Mouse (Mus musculus) heart, embryonic 13.5 days (tissue): ENCODE data around the gene Atp5g2. TPM values are rescaled to one million over a fixed set of nuclear protein-coding genes. Genes with fewer than 3 reads are reported as not detected.
"Not testable (repeated sequence)": the region's sequence is repeated elsewhere in the genome, so short reads cannot be mapped to it uniquely, and the experiment has no call there.

ENCODE experiments used
- ATAC-seq: fragments of 200-750 bp; cut with Nextera tagmentation; 2 replicates; pipeline ENCODE4 v1.8.0; 2017; ENCODE audit warnings: moderate TSS enrichment; ENCODE audit not compliant: insufficient number of reproducible peaks, low FRiP score, low TSS enrichment; ENCODE audit errors: extremely low read depth
- H3K27ac ChIP-seq: fragments of 300-500 bp; sonication (generic); replicated peaks from 2 replicates; pipeline ENCODE4 v1.5.1; 2015; ENCODE audit warnings: moderate library complexity, mild to moderate bottlenecking, inconsistent platforms
- H3K27me3 ChIP-seq: fragments of 300-500 bp; sonication (generic); replicated peaks from 2 replicates; pipeline ENCODE4 v1.6.1; 2015; ENCODE audit warnings: mild to moderate bottlenecking, inconsistent platforms
- H3K36me3 ChIP-seq: fragments of 300-500 bp; sonication (generic); 2 replicates; pipeline ENCODE4 v1.6.1; 2015; ENCODE audit warnings: mild to moderate bottlenecking, inconsistent platforms
- H3K4me1 ChIP-seq: fragments of 300-500 bp; sonication (generic); 2 replicates; pipeline ENCODE4 v1.6.1; 2015; ENCODE audit warnings: inconsistent platforms
- H3K4me2 ChIP-seq: fragments of 300-500 bp; sonication (generic); 2 replicates; pipeline ENCODE4 v1.6.1; 2015; ENCODE audit warnings: inconsistent platforms, mild to moderate bottlenecking, moderate library complexity
- H3K4me3 ChIP-seq: fragments of 300-500 bp; sonication (generic); 2 replicates; pipeline ENCODE4 v1.5.1; 2015; ENCODE audit warnings: moderate library complexity, mild to moderate bottlenecking, inconsistent platforms
- H3K9ac ChIP-seq: fragments of 300-500 bp; sonication (generic); 2 replicates; pipeline ENCODE4 v1.6.1; 2015; ENCODE audit warnings: inconsistent platforms, mild to moderate bottlenecking, moderate library complexity
- H3K9me3 ChIP-seq: fragments of 300-500 bp; sonication (generic); 2 replicates; pipeline ENCODE4 v1.6.1; 2016; ENCODE audit warnings: inconsistent platforms
- WGBS: fragments of 180-500 bp; shearing (Covaris S2); methylation state at CpG from one replicate; pipeline ENCODE4 v1.1.7; 2015; ENCODE audit warnings: mixed read lengths; 5-methylcytosine and 5-hydroxymethylcytosine counted together
- polyA plus RNA-seq: library from polyadenylated mRNA; unstranded; fragments of >200 nt; fragmentation: Nextera tagmentation; extraction: Ambion mirVana; gene quantifications from 2 replicates; pipeline ENCODE4 v1.2.1, GENCODE M21; 2015

The Atp5g2 gene
- polyA plus RNA-seq, 1 experiment from 2014 or later, result 72.3 TPM

DNA sequence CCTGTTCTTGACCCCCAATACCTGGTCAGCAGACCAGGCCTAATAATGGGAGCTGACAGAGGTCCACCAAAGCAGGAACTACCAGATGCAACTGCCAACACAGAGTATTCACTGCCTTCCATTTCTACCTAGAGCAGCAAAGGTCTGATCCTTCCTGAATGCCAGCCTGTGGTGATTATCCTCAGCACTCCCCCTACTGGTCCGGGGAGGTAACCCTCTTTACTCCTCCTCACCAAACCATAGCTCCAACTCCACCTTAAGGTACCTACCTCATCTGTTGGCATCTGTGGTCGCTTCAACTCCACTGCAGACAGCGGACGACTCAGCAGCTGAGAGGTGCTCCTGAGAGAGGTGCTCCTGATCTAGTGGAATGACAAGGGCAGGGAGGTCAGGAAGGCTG lies 6.7 kb downstream of the Atp5g2 start:
- WGBS, result 39% methylated on average over 4 of the region's 4 CpGs
- no peak overlapping the region for H3K4me2 ChIP-seq
- H3K9me3 ChIP-seq, result no peaks in the 10 kb centered on the region
- no peak overlapping the region; the same call in 1 of the 2 replicates for H3K9ac ChIP-seq
- H3K27me3 ChIP-seq, result no peaks in the 10 kb centered on the region
- peaks cover 90% of the 10 kb centered on the region for H3K36me3 ChIP-seq
- no peak for ATAC-seq
- no peak overlapping the region for H3K4me3 ChIP-seq
- H3K4me1 ChIP-seq, result peaks cover 21% of the 10 kb centered on the region
- no peak overlapping the region; the same call in 1 of the 2 replicates for H3K27ac ChIP-seq

DNA sequence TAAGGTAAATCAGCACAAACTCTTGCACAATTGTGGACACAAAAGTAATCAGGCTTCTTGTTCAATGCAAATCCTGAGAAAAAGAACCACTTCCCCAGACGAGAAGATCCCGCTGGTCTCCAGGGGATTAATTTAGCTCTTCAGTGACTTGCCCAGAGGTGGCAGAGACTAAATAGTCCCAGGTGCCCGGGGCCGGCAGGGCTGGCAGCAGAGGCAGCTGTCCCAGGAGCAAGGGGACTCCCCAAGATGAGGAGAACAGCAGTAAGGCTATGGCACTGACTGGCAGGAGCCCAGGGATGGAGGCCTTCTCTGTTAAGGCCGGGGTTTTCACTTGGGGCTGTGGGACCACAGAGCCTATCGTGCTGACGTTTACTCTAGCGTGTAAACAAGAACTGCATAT lies 8.3 kb downstream of the Atp5g2 start:
- Histone ChIP-seq H3K27ac (no peak overlapping the region), H3K9me3 (no peaks in the 10 kb centered on the region), H3K4me2 (no peak overlapping the region), H3K4me1 (peaks cover 18% of the 10 kb centered on the region), H3K9ac (0 out of 2 replicates have a peak overlapping the region, but pooled peaks have one; percentile 19), H3K36me3 (peaks cover 92% of the 10 kb centered on the region), H3K27me3 (no peaks in the 10 kb centered on the region), H3K4me3 (no peak overlapping the region)
- 89% methylated on average over 8 of the region's 8 CpGs for WGBS
- no peak for ATAC-seq

DNA sequence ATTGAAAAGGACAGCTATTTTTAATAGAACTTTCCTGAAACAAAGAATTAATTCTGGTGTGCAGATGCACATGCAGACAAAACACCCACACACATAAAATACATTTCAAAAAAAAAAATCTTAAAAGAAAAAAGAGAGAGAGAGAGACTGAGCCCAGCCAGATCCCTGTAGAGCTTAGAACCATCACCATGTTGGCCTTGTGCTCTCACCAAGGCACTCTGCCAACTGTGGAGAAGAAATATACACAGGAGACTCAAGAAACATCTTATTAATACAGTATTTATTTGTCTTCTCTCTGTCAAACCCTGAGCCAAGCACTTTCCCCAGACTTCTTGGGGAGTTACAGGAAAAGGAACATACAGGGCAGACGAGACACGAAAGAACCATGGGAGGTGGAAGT lies 9.6 kb downstream of the Atp5g2 start:
- not testable (repeated sequence) for H3K4me3 ChIP-seq, H3K9me3 ChIP-seq, H3K27ac ChIP-seq, H3K9ac ChIP-seq, H3K4me2 ChIP-seq, ATAC-seq, H3K27me3 ChIP-seq
- peaks cover 81% of the 10 kb centered on the region for H3K36me3 ChIP-seq
- H3K4me1 ChIP-seq, result peaks cover 24% of the 10 kb centered on the region
- 83% methylated on average over 1 of the region's 2 CpGs for WGBS

DNA sequence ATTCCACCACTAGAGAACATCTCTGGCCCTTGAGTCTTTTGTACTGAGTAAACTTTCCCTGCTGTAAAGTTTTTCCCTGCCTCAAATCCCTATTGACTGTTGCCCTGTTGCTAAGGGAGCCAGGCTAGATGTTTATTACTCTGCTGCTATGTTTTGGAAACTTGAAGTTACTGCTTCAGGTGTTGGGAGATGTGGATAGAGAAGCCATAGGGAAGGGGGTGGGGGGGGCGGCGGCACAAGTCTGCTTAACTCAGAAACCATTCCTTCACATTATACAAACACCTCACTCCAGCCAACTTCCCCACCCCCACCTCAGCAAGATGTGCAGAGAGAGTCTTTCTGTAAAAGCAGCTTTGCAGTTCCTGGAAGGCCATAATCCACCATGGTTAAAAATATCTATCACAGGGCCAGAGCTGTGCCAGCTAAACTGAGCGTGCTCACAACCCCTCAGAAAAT lies 14.2 kb downstream of the Atp5g2 start:
- peaks cover 43% of the 10 kb centered on the region for H3K4me1 ChIP-seq
- peaks cover 35% of the 10 kb centered on the region for H3K36me3 ChIP-seq
- ATAC-seq, result no peak
- 47% methylated on average over 3 of the region's 3 CpGs for WGBS
- H3K9me3 ChIP-seq, result no peaks in the 10 kb centered on the region
- H3K4me3 ChIP-seq, result no peak overlapping the region
- H3K27me3 ChIP-seq, result no peaks in the 10 kb centered on the region
- H3K4me2 ChIP-seq, result peak overlapping the region; percentile 25
- peak overlapping the region; percentile 58 for H3K9ac ChIP-seq
- H3K27ac ChIP-seq, result peak overlapping the region; percentile 95

DNA sequence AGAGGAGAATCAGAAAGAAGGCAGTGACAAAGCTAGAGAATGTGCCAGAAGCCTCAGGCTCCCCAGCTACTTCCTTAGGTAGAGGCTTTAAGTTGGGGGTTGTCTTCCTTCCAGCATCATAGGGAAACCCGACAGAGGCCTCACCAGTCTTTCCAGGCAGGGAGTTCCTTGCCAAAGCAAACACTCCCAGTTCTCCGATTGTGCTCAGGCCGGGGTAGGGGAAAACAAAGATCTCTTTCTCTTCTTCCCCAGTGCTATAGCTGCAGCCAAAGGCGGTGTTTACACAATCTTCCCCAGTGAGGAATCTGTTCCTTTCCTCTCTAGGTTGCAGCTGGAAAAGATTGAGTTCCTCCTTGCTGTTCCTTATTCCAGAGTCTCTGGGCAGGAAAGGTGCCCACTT lies 15.5 kb downstream of the Atp5g2 start:
- ATAC-seq, result peak; percentile 63; the same call in 1 of the 2 replicates
- H3K4me2 ChIP-seq, result peak overlapping the region; percentile 32
- H3K4me1 ChIP-seq, result peaks cover 43% of the 10 kb centered on the region
- no peak overlapping the region for H3K4me3 ChIP-seq
- H3K36me3 ChIP-seq, result peaks cover 22% of the 10 kb centered on the region
- H3K9ac ChIP-seq, result peak overlapping the region; percentile 58
- H3K9me3 ChIP-seq, result no peaks in the 10 kb centered on the region
- H3K27me3 ChIP-seq, result no peaks in the 10 kb centered on the region
- H3K27ac ChIP-seq, result peak overlapping the region; percentile 95
- 28% methylated on average over 4 of the region's 4 CpGs for WGBS

DNA sequence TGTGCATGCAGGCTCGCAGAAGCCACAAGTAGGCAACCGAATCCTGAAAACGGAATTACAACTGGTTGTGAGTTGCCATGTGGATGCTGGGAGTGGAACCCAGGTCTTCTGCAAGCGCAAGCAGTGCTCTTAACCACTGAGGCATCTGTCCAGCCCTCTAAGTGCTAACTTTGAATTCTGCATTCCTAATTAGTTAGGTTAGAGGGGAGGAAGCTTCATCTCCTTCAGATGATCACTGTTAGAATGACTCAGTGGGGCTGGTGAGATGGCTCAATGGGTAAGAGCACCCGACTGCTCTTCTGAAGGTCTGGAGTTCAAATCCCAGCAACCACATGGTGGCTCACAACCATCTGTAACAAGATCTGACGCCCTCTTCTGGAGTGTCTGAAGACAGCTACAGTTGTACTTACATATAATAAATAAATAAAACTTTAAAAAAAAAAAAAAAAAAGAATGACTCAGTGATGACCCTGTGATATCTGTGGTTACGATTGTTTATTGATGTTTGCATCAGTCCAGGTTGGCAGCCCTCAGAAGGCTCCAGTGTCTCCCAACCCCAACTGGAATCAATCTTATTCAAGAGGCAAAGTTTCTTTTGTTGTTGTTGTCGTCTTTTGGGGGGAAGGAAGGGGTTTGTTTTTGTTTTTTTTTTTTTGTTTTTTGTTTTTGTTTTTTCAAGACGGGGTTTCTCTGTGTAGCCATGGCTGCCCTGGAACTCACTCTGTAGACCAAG lies 20.1 kb downstream of the Atp5g2 start:
- not testable (repeated sequence) for H3K9me3 ChIP-seq, H3K36me3 ChIP-seq, H3K9ac ChIP-seq, H3K27ac ChIP-seq, H3K27me3 ChIP-seq, ATAC-seq, H3K4me2 ChIP-seq, H3K4me3 ChIP-seq
- 76% methylated on average over 9 of the region's 9 CpGs for WGBS
- peaks cover 14% of the 10 kb centered on the region for H3K4me1 ChIP-seq

DNA sequence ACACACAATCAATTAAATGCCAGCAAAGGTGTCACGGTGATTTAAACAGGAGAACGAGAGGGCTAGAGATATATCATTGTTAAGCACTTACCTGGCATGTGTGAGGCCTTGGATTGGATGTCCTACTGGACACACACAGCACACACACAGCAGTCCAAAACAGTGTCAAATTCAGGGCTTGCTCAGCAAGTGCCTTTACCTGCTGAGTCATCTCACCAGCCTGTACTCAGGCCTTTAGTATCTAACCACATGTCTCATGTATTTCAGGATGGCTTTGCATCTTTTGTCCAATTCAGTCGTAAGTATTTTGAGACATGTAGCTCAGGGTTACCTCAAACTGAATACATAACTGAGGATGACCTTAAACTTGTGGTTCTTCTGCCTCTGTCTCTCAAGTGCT lies 21.0 kb downstream of the Atp5g2 start:
- Histone ChIP-seq H3K27ac (no peak overlapping the region), H3K9ac (no peak overlapping the region), H3K9me3 (no peaks in the 10 kb centered on the region), H3K4me1 (peaks cover 4% of the 10 kb centered on the region), H3K36me3 (no peaks in the 10 kb centered on the region), H3K4me2 (no peak overlapping the region), H3K4me3 (no peak overlapping the region), H3K27me3 (no peaks in the 10 kb centered on the region)
- WGBS, result 80% methylated on average over 3 of the region's 3 CpGs
- no peak for ATAC-seq

DNA sequence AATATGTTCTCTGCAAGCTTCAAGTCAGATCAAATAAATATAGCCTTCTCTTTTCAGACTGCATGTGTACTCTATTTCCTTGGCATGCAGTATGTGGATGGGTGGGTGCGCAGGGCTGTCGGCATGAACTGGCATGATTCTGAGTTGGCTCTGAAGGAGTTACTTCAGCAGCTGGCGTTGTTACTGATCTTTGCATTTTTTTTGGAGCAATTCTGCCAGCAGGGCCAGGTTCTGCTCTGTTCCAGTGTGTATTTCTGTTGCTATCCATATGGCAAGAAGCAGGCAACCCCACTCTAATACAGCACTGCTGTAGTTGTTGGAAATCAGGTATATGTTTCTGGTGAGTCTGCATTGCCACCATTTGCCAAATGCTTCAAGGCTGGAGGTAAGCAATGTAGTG lies 36.3 kb downstream of the Atp5g2 start:
- no peak overlapping the region for H3K4me3 ChIP-seq
- H3K27me3 ChIP-seq, result no peaks in the 10 kb centered on the region
- H3K4me2 ChIP-seq, result no peak overlapping the region
- H3K9ac ChIP-seq, result no peak overlapping the region
- WGBS, result 86% methylated on average over 3 of the region's 3 CpGs
- ATAC-seq, result no peak
- H3K27ac ChIP-seq, result no peak overlapping the region
- peaks cover 3% of the 10 kb centered on the region; the same call in 1 of the 2 replicates for H3K9me3 ChIP-seq
- H3K4me1 ChIP-seq, result no peaks in the 10 kb centered on the region
- no peaks in the 10 kb centered on the region for H3K36me3 ChIP-seq

DNA sequence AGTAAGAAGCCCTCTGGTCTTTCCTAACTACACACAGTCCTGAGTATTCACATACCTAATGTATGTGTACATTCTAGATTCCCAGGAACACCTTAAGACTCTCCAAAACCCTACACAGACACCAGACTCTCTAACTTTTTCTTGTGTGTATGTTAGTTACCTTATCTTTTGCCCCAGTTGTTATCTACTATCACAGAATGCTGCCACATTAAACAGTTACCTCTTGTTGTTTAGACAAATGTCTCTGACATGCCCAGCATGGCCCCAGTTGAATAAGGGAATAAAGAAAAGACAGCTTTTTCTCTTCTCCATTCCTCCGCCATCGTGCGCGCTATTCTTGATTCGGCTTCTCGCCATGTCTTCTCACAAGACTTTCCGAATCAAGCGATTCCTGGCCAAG lies 37.5 kb downstream of the Atp5g2 start:
- Histone ChIP-seq H3K9me3 (peaks cover 3% of the 10 kb centered on the region; the same call in 1 of the 2 replicates), H3K36me3 (no peaks in the 10 kb centered on the region), H3K4me1 (no peaks in the 10 kb centered on the region), H3K9ac (no peak overlapping the region), H3K27me3 (no peaks in the 10 kb centered on the region), H3K4me3 (no peak overlapping the region), H3K27ac (no peak overlapping the region), H3K4me2 (no peak overlapping the region)
- 86% methylated on average over 8 of the region's 8 CpGs for WGBS
- ATAC-seq, result no peak

DNA sequence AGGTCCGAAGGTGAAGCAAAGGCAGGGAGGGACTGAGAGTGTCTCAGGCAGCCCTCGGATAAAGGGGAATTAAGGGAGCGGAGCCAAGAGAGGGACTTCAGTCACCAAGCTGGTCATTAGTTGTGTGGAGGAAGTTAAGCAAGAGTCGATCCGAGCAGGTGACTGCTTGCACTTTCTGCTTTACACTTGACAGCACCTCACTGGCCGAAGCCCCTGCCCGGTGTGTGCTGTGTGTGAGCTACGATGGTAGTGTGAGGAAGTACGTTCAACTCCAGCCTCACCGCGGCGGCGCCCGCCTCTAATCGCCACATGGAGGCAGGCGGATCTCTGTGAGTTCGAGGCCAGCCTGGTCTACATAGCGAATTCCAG lies 46.5 kb downstream of the Atp5g2 start:
- Histone ChIP-seq H3K4me1 (peaks cover 27% of the 10 kb centered on the region), H3K9ac (peak overlapping the region; percentile 86), H3K27ac (peak overlapping the region; percentile 100), H3K9me3 (no peaks in the 10 kb centered on the region), H3K4me3 (peak overlapping the region; percentile 70), H3K4me2 (peak overlapping the region; percentile 72), H3K36me3 (peaks cover 5% of the 10 kb centered on the region; the same call in 1 of the 2 replicates), H3K27me3 (no peaks in the 10 kb centered on the region)
- ATAC-seq, result no peak; the same call in 1 of the 2 replicates
- WGBS, result 1% methylated on average over 18 of the region's 18 CpGs

DNA sequence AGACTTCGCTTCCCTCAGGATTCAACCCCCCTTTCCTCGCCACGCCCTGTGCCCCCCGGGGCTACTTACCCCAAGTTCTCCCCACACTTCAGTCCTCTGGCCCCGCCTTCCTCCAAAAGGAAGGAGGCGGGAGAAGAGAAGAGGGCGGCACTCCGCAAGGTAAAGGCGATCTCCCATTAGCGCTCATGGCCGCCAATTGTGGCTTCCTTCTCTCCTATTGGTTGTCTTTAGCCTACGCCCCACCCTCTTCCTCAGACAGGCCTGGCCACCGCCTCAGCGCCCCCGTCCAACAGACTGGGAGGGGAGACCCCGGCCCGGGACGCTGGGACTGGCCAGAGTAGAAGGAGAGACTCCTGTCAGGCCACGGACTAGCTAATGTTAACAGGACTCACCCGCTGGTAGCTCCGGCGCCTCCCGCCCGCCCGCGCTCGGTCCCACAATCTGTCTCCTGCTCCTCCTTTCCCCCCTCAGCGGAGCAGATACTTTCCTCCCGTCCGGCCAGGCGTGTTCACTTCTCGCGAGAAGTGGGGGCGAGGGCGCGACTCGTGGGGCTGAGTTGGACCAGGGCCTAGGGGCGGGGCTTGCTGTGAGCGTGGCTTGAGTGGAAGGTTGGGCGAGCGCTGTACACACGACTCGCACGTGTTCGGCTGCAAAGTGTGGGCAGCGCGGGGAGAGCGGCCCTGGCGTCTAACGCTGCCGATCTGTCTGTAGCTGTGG lies 47.0 kb downstream of the Atp5g2 start, which contains the start of the genes Gm28047 and Atf7:
Gene Gm28047, minus strand, starts transcription at position 98 of the 717 bp plus-strand sequence.
Gene Atf7, minus strand, starts transcription at position 495 of the 717 bp plus-strand sequence.
- H3K4me3 ChIP-seq, result peak within 1 kb of the TSS; percentile 70
- peaks cover 6% of the 10 kb centered on the region for H3K36me3 ChIP-seq
- ATAC-seq, result peak; percentile 98
- H3K4me2 ChIP-seq, result peak within 1 kb of the TSS; percentile 72
- H3K27ac ChIP-seq, result peak within 1 kb of the TSS; percentile 100
- no peaks in the 10 kb centered on the region for H3K27me3 ChIP-seq
- peaks cover 27% of the 10 kb centered on the region for H3K4me1 ChIP-seq
- under 1% methylated on average over 51 of the region's 51 CpGs for WGBS
- H3K9me3 ChIP-seq, result no peaks in the 10 kb centered on the region
- H3K9ac ChIP-seq, result peak within 1 kb of the TSS; percentile 86
